Mouse (Mus musculus): Measurements from ENCODE around the gene Baiap2l2.

The Baiap2l2 gene

DNA sequence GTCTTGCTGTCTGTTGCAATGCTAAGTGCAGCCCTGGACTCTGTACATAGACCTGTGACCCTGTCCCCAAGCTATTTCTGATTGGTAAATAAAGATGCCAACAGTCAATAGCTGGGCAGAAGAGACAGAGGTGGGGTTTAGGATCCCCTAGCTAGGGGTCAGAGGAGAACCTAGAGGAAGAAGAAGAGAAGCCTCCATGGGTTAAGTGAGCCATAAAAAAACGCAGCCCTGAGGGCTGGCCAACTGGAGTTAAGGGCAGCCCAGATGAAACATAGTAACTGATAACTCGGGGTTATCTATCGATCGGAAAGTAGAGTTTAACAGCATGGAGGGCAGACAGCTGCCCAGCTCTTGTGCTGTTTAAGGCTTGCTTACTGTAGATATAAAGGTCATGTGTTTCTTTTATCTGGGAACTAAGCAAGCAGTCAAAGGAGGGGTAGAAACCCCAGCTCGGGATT, 36.4 kb upstream of the Baiap2l2 start:
- TF ChIP-seq GATA4 (IDR thresholded peaks at IDR 0.05; ENCODE audit: insufficient replicate concordance, low read length): peak; percentile 94

GRCm38 (mm10) chr15:79313848-79314369, 28.6 kb upstream of the Baiap2l2 start:
- TF ChIP-seq GATA4 (IDR thresholded peaks at IDR 0.05; ENCODE audit: insufficient replicate concordance, low read length): no peak

GRCm38 (mm10) chr15:79307861-79308260, 22.5 kb upstream of the Baiap2l2 start:
- no peak for TF ChIP-seq GATA4 (IDR thresholded peaks at IDR 0.05; ENCODE audit: insufficient replicate concordance, low read length)

DNA sequence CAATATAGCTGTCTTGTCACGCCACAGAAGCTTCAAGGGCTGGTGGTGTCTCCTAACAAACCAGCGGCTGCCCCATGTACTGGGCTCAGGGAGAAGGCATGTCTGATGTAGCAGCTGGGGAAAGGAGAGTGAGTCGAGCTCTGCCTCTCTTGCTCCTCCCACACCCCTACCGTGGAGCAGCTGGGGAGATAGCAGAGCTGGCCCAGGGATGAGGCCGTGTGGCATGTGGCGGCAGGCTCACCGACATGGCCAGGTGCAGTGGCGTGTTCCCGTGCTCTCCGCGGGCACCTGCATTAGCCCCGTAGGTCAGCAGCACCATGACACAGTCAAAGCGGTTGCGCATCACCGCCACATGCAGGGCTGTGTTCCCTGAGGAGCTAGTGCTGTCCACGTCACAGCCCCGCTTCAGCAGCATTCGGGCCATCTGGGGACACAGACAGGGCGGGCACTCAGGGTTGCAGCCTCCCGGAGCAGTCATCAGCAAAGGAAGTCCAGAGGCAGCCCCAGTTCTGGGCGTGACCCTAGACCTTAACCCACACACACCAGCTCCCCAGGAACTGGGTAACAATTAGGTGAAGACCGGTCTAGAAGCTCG, 20.8 kb upstream of the Baiap2l2 start:
- no peak for TF ChIP-seq GATA4 (IDR thresholded peaks at IDR 0.05; ENCODE audit: insufficient replicate concordance, low read length)

DNA sequence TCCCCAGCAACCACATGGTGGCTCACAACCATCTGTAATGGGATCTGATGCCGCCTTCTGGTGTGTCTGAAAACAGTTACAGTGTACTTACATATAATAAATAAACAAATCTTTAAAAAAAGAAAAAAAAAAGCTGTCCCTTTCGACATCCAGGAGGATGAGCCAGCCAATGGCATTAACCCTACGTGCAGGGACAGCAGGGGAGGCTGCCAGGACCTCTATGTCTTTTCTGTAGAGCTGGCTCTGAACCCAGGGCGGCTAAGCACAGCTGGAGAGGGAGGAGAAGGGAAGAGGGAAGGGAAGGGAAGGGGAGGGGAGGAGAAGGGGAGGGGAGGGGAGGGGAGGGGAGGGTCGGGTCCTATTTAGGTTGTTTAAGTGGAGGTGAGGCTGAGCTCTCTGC, 19.5 kb upstream of the Baiap2l2 start:
- no peak for TF ChIP-seq GATA4 (IDR thresholded peaks at IDR 0.05; ENCODE audit: insufficient replicate concordance, low read length)

DNA sequence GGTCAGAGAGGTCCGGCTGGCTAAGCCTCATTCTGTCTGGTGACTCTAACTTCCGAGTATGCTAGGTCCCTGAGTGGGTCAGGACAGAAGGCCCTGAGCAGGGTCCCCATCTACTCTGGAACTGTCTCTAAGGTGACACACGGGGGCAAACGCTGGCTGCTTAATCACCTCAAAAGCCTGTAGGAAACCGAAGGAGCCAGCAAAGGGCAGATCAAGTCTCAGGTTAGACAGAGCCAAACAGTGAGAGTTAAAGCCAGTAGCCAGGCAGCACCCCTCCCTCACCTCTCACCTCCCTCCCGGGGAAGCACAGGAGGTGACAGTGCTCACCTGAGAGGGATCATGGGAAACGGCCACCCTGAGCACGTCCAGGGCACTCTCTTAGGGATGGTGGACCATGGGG, 18.4 kb upstream of the Baiap2l2 start:
- TF ChIP-seq GATA4 (IDR thresholded peaks at IDR 0.05; ENCODE audit: insufficient replicate concordance, low read length): no peak

GRCm38 (mm10) chr15:79299563-79300155, 14.3 kb upstream of the Baiap2l2 start:
- TF ChIP-seq GATA4 (IDR thresholded peaks at IDR 0.05; ENCODE audit: insufficient replicate concordance, low read length): no peak

DNA sequence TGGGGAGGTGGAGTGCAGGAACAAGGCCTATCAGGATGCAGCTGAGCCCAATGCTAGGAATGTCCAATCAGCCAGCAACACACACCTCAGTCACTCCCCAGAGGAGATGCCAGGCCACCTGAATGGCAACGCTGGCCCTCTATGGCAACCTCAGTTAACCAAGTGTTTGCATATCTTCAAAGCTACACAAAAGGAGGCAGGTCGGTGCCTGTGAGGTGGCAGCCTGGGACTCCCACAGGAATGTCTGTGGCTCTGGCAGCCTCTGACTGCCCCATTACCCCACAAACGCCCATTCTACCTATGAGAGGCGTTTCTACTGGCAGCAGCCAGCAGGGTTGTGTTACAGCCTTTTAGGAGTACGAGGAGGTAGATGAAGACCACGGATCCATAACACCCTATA, 13.2 kb upstream of the Baiap2l2 start:
- no peak for TF ChIP-seq GATA4 (IDR thresholded peaks at IDR 0.05; ENCODE audit: insufficient replicate concordance, low read length)

- TF ChIP-seq GATA4 (IDR thresholded peaks at IDR 0.05; ENCODE audit: insufficient replicate concordance, low read length): no peak
Measured at GRCm38 (mm10) chr15:79292779-79293178, 7.4 kb upstream of the Baiap2l2 start.

- no peak for TF ChIP-seq GATA4 (IDR thresholded peaks at IDR 0.05; ENCODE audit: insufficient replicate concordance, low read length)
Measured at GRCm38 (mm10) chr15:79290340-79290739, 5.0 kb upstream of the Baiap2l2 start.

DNA sequence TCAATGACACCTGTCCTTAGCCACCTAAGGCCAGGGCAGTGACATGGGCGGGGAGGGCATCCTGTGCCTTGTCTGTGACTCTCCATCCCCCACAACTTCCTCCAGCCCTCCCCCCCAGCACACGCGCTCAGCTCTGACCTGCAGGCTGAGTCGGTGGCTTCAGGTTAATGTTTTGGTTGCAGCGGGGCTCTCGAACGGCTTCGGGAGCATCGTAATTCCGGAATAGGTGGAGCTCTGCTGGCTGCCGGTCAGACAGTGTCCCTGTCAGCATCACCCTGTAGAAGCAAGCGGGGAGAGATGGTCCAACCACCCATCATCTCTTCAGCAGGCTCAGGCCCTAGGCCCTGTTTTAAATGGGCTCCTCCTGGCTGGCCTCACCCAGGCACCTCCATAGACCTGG, 4.1 kb upstream of the Baiap2l2 start:
- no peak for TF ChIP-seq GATA4 (IDR thresholded peaks at IDR 0.05; ENCODE audit: insufficient replicate concordance, low read length)

DNA sequence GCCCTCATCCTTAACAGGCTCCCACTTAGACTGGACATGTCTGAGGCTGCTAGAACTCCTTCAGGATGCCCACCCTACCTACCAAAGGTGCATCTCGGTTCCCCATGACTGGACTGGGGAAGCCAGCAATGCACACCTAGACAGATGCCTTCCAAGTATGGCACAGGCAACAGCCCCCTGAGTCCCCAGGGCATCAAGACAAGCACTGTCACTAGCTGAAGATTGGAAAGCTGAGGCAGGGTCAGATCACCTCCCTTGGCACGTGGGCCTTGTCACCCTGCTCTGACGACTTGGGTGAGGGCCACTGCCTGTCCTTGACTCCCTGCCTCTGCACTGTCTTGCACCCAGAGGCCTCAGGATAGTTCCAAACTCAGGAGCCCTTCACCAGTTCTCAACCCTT, 3.0 kb upstream of the Baiap2l2 start:
- no peak for TF ChIP-seq GATA4 (IDR thresholded peaks at IDR 0.05; ENCODE audit: insufficient replicate concordance, low read length)

DNA sequence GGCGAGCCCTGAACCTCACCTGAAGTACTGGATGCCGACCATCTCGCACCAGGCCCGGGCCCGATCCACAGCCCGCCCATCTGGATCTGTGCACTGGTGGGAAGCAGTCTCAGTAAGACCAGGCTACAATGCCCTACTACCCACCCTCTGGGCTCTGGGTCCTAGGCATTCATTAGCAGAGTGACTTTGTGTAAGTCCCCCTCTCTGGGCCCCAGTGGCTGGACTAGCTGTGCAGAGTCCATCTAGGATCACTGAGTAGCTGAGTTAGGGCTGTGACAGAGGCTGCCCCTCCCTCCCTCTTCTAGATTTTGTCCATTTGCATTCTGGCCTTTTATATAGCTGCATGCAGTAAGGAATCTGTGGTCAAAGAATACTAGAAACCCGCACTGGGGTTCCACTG, 1.8 kb upstream of the Baiap2l2 start:
- no peak for TF ChIP-seq GATA4 (IDR thresholded peaks at IDR 0.05; ENCODE audit: insufficient replicate concordance, low read length)

- TF ChIP-seq GATA4 (IDR thresholded peaks at IDR 0.05; ENCODE audit: insufficient replicate concordance, low read length): no peak
Measured at GRCm38 (mm10) chr15:79286141-79286540, 804 bp upstream of the Baiap2l2 start.

DNA sequence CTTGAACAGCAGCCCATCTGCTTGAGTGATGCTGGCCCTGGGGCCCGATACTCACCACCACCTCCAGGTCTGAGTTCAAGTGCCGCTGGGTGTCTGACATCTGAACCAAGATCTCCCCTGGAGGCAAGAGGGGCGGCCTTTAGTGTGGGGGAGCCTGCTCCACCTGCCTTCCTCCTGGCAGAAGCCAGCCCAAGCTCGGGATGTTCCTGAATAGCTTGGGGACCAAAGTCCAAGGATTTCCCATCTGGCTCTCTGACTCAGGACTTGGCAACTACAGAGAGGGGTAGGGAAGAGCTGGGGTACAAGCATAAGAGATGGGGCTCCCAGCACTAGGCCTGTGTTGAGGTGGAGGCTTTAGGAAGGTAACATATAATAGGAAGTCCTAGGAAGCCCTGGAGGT, 2.0 kb downstream of the Baiap2l2 start:
- TF ChIP-seq GATA4 (IDR thresholded peaks at IDR 0.05; ENCODE audit: insufficient replicate concordance, low read length): no peak

DNA sequence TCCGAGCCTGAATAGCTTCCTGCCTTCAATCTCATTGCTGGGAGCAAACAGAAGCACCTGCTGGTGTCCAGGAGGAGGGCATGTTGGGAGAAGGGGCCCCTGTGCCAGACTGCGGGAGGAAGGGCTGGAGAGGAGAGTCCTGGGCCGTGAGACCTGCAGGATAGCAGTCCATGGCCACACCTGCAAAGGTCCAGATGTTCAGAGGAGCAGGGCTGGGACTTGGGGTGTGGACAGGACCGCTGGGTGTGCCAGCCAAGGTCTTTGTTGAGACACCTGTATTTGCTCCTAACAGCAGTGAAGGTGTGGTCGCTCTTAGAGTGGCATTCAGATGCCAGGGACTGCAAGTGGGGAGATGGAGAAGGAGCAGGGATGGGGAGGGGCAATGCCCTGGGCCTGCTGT, 2.9 kb downstream of the Baiap2l2 start:
- TF ChIP-seq GATA4 (IDR thresholded peaks at IDR 0.05; ENCODE audit: insufficient replicate concordance, low read length): no peak

DNA sequence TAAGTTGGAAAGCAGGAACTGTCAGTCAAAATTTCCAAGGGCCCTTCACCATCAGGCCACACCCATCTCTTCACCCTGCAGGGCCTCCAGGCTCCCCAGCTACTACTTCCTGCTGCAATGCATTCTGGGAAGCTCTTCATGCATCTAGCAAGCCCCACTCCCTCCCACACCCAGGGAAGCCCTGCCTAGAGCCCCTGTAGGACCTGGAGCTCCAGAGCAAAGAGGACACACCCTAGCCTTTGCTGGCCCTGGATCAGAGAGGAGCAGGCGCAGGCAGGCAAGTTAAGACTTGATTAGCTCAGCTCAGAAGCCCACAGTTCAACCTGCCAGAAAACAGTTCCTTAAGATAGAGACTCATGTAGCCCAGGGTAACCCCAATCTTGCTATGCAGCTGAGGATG, 3.9 kb downstream of the Baiap2l2 start:
- TF ChIP-seq GATA4 (IDR thresholded peaks at IDR 0.05; ENCODE audit: insufficient replicate concordance, low read length): no peak
